Mouse (Mus musculus) cerebellum, postnatal 36 days (tissue): ENCODE data around the gene D16Ertd472e.
"Not testable (repeated sequence)": the region's sequence is repeated elsewhere in the genome, so short reads cannot be mapped to it uniquely, and the experiment has no call there.

Experiments used
- DNase-seq, 2 experiments: peaks; one replicate each; pipeline ENCODE4 v3.0.0; 2021 to 2022; ENCODE audit warnings: mixed read lengths in 2 of 2

D16Ertd472e gene

DNA sequence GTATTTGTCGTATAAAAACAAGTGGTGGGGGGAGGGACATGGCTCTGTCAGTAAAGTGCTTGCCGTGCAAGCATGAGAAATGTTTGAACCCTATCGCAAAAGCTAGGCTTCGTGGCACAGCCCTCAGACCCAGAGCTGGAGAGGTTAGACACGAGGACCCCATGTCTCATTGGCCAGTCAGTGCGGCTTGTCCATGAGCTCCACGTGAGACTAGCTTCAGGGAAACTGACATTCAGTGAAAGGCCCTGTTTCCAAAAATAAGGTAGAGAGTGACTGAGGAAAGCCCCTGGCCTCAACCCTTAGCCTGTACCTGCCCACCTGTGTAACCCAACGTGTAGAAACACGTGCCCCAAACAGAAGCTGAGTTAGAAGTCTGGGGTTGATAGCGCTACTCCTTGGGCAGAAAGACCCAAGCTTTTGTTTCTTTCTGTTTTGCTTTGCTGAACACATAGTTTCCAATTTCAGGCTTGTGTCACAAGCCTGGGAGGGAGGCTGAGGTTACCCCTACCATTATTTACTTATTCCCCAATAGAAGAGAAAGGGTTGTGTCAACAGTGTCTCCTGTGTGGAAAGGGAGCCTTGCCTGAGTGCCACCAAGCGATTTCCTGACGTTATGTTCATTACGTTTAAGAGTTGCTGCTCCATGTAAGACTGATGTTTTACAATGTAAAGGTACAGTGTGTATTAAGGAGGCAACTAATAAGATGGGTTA, 12.2 kb downstream of the D16Ertd472e start:
- no peak for DNase-seq

GRCm38 (mm10) chr16:78563093-78563971, 13.2 kb downstream of the D16Ertd472e start:
- no peak for DNase-seq

DNA sequence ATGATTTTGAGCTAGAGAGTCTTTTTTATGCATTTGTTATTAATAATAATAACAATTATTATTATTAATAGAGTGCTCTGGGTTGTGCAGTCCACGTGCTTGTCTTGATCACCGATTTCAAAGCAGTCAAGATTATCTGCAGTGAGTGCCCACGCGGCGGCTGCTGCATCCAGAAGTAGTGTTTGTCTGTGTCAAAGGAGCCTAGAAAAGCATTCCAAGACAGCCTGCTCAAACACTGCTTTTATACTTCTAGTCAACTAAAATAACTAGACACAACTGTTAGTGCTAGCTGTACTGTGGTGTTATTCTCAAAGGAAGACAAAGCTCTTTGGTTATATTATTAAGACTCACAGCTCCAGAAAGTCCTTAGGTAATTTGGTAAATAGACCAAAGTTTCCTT, 15.9 kb downstream of the D16Ertd472e start:
- no peak for DNase-seq

GRCm38 (mm10) chr16:78560063-78560462, 16.4 kb downstream of the D16Ertd472e start:
- no peak for DNase-seq

DNA sequence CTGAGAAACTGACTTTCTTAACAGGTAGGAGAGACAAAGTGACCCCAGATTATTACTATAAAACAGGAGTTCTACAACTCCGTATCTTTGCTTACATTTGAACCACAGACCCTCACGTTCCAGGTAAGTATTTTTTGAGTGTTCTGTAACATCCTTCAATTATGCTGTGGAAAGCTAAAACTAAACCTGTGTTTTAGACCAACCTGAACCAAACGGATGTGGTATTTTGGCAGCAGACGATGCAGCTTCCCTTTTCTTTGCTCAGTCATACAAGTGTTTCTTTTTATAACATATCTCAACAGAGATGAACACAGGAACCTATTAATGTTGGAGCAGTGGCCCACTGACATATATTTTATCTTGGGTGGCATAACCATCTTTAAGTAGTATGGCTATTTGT, 18.9 kb downstream of the D16Ertd472e start:
- no peak for DNase-seq

DNA sequence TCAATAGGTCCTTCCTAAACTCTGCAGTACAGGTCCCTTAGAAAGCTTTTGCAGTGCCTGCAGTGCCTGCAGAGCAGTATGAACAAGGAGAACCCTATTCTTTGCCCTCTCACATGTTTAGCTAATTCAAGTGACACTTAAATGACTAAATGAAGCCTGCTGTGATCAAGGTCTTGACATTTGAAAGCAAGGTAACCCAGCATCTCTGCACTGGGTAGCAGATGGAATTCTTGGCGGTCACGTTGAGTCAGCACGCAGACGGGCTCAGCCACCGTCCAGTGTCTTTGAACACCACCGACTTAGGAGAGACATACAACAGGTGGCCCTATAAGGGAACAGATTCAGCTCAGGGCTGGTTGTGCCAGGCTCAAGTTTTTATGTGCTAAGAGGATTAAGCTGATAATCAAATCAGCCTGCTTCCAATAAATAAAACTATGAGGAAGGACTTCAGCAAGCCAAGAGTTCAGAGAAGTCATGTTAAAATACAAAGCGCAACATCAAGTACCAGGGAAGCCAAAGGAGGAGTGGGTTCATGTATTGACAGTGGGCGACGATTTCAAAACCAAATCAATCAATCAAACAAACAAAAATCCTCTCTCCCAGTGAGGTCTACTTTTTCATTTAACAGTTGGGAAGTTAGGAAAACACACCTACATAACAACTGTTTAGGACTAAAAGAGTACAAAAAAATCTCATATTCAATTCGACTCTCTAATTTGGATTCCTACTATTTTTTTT, 21.4 kb downstream of the D16Ertd472e start:
- DNase-seq = no peak

GRCm38 (mm10) chr16:78547367-78547766, 29.1 kb downstream of the D16Ertd472e start:
- DNase-seq = no peak

DNA sequence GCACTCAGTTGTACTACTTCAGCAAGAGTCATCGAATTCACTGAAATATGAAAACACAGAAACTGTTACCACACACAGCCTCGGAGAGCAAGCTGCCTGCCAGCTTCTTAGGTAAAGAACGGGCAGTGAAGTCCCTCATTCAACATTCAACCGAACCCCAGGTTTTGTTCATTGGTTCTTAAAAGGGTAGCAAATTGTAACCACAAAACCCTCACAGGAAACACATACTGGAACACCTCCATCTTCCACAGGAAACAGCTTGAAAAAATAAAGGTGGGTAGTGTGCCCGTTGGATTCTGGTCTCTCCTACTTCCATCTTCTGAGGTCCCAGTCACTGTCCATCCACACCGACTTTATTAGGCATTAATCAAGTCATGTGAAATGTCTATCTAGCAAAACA, 30.0 kb downstream of the D16Ertd472e start:
- no peak for DNase-seq

GRCm38 (mm10) chr16:78540376-78541246, 35.9 kb downstream of the D16Ertd472e start:
- DNase-seq = no peak

- DNase-seq = no peak
Observed at GRCm38 (mm10) chr16:78537798-78538422, 38.6 kb downstream of the D16Ertd472e start.

- no peak for DNase-seq
Observed at GRCm38 (mm10) chr16:78537322-78537721, 39.2 kb downstream of the D16Ertd472e start.

- no peak for DNase-seq
Observed at GRCm38 (mm10) chr16:78534468-78534867, 42.0 kb downstream of the D16Ertd472e start.

DNA sequence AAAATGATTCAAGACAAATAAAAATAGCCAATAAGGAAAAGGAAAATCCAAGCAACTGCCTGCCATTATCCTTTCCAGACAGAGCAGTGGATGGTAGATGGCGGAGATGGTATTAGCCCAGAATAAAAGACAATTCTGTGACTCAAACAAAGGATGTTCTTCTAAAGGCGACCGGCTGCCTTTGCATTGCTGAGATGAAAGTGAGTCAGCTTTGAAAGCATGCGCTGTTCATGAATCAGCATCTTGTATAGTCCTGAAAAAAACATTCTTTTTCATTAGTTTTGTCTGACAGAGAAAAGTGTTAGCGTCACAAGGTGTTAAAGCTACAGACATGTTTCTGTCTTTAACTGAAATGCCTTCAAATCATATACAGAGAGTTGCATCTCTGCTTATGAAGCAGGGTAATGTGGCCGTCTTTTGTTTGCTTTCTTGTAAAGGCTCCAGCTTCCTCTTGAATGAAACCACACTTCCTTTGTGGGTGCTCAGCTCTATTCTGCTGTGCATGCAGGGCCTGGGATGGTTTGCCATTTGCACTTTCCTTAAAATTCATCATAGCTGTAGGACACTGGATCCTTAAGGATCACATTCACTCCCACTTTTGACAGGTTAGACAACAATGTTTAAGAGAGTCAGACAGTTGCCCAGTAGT, 44.4 kb downstream of the D16Ertd472e start:
- DNase-seq = no peak

DNA sequence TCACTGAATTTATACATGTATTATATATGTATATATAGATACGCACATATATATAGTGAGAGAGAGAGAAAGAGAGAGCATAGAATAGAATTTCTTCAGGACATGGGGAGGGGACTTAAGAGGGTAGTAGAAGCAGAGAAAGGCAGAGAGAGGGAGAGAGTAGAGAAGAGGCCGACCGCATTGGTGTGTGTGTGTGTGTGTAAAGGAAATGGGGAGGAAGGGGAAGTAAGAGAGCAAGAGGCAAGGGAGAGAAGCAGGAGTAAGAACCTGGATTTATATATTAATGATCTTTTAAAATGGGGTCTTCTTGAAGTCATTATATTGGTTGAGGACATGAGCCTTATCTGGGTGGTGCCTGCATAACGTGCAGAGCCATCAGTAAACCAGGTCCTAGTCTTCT, 53.5 kb downstream of the D16Ertd472e start:
- no peak for DNase-seq

DNA sequence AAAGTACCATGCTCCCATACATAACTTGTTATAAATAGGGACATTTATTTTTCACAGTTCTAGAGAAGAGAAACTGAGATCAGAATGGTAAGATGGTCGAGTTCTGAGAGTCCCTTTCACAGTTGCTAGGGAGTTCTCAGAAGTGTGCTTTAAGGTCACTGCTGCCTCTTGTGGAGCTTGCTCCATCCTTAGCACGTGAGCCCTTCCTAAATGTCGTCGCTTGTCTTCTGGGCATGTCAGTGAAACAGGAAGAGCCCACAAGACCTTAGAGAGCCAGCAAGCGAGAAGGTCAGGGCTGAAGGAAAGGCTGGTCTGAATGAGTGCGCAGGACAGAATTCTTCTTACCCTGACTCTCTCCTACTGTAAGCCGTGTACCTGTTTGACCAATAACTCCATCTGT, 57.8 kb downstream of the D16Ertd472e start:
- DNase-seq = no peak

DNA sequence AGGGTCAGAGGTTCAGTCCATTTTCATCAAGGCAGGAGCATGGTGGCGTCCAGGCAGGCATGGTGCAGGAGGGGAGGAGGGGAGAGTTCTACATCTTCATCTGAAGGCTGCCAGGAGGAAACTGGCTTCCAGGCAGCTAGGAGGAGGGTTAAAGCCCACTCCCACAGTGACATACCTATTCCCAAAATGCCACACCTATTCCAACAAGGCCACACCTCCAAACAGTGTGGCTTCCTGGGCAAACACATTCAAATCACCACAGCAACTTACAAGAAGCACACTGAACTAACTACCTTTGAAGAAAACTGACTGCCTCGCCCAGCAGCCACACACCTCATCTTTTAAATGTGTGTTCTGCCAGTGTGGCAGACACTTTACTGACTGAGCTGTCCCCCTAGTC, 59.3 kb downstream of the D16Ertd472e start:
- DNase-seq = no peak

DNA sequence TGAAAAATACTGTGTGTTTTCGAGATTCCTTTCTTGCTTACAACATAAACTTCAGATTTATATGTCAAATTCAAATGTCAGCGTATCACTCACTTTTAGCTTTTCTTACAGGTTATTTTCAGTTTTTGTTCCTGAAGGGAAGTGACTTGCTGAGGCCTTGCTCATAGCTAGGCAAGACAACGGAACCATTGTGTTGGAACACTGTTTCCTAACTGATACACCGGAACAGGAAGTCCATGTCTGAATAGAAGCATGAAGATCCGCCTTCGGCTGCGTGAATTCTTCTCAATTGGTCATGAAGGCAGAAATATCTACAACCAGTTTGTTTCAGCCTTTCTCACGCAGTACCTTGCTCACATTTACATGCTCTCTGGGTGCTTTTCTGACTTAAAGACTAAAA, 65.0 kb downstream of the D16Ertd472e start:
- no peak for DNase-seq

DNA sequence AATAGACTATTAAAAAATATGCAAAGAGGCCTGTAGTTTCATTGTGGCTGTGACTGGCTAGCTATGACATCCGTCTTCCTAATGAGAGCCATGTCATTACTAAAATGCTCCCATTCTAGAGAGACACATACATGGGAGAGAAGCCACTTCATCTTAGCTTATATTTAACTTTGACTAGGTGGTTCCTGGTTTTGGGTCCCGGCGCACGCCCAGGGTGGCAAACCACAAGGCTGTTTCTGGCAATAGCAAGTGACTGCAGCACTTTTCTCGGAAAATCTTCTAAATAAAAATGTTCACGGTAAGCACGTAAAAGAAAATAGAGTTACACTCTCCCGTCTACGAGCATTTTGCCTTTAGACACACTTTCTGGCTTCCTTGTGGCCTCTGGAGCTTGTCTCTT, 74.0 kb downstream of the D16Ertd472e start:
- DNase-seq = no peak

- DNase-seq = not testable (repeated sequence)
Observed at GRCm38 (mm10) chr16:78492696-78493095, 83.8 kb downstream of the D16Ertd472e start.

GRCm38 (mm10) chr16:78490779-78491178, 85.7 kb downstream of the D16Ertd472e start:
- no peak for DNase-seq
